Mouse (Mus musculus) frontal cortex, postnatal 36 days (tissue): ENCODE measurements around the gene Mri1.

Experiments
- DNase-seq, 2 experiments: peaks; one replicate each; pipeline ENCODE4 v3.0.0; 2022; ENCODE audit warnings: low spot score in 2 of 2

Mri1 gene

DNA sequence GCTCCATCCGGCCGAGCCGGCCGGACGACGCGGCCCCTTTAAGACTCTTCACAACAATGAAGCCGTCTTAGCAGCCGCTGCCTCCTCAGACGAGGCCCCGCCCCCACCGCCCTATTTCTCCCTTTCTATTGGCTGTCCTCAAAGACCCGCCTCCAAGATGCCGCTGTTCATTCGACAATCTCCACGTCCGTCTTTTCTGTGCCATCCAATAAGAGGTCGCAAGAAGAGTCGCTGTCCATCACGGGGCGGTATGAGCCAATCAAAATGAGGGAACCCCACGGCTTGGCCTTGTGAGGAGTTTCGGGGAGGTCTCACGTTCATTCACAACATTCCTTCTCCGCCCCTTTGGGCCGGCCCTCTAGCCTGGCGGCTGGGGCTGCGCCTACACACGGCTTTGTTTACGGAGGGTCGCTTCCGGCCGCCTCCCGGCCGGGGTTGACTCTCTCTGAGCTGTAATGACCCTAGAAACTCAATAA is 20.1 kb downstream of the Mri1 start, which contains the start of gene Zswim4:
Gene Zswim4 (minus strand): TSS at position 58 of the 476 bp plus-strand sequence.
- DNase-seq = peak; percentile 99

DNA sequence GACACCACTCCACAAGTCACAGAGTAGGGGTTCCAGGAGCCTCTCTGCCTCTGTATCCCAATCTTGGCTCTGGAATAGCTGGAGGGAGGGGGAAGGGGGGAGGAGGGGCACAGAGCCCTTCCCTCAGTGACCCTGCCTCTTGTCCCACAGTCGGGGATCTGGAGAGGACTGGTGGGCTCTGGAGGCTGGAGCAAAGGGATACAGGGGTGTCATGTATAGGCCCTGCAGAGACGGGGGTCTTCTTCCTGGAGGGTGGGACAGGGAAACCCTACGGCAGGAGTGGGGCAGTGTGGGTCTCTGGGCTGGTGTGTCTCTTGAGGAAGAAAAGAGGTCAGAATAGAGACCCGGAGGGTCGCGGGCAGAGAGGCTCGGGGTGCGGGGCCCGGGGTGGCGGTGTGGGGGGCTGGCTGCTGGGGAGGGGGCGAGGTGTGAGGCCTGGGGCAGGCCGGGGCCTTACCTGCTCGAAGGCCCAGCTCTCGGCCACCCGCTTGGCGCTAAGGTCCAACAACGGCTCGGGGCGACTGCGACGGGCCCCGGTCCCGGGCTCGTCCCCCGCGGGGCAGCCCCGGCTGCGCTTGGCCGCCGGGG is 20.6 kb downstream of the Mri1 start:
- DNase-seq = no peak

DNA sequence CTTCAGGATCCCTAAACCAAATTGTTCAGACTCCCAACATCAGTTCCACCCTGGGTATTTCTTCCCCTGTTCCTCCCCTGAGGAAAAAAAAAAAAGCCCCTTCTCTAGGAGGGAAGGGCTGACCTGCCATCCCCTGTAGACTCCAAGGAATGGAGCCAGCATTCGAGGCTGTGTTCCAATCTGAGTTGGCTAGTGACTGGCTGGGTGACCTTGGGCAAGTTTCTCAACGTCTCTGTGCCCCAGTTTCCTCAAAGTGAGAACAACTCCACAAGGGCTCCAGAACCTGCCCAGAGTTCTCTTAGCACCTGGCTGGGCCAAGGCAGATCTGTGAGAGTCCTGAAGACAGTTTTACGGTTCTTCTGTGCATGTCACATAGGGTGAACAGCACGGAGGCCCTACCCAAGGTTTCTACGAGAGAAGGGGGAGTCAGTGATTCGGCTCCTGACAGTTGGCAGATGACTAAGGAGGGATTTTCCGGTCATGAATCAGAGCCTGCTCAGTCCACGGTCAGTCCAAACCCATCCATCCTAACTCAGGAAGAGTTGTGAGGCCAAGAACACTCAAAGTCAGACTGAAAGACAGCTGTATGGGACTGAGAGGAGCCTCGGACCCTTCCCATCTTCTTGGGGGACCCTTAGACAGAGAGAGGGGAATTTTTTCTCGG is 21.2 kb downstream of the Mri1 start:
- DNase-seq = no peak

DNA sequence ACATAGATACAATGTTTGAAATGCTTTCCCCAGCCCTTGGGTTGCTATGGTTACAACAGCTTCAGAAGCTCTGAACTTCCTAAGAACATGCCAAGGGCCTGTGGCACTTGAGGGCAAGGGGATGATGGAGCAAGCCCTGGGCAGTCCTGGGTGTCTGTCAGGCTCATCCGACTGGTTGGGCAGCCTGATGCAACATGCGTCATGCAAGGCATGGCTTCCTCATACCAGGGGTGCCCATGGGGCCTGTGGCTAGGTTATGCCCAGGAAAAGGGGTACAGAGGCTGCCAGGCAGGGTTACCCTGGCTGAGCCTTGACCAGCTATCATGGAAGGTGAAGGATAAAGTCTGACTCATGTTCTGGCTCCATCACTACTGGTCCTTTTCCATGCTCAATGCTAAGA is 24.1 kb downstream of the Mri1 start:
- DNase-seq = no peak

DNA sequence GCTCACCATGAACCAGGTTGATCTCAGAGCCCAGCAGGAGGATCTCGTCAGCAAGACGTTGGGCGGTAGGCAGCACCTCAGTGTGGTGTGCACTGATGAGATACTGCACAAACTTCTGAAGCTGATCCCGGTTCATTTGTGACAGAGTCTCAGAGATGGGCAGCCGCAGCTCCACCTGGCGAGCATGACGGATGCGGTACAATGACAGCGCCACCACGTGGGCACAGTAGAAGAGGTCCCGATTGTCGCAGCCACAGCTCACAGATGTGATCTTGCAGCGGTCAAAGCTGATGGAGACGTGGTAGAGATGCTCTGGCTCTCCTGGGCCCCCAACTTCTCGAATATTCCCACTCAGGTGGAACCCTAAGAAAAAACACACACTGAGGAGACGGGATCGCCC is 26.4 kb downstream of the Mri1 start:
- no peak for DNase-seq

DNA sequence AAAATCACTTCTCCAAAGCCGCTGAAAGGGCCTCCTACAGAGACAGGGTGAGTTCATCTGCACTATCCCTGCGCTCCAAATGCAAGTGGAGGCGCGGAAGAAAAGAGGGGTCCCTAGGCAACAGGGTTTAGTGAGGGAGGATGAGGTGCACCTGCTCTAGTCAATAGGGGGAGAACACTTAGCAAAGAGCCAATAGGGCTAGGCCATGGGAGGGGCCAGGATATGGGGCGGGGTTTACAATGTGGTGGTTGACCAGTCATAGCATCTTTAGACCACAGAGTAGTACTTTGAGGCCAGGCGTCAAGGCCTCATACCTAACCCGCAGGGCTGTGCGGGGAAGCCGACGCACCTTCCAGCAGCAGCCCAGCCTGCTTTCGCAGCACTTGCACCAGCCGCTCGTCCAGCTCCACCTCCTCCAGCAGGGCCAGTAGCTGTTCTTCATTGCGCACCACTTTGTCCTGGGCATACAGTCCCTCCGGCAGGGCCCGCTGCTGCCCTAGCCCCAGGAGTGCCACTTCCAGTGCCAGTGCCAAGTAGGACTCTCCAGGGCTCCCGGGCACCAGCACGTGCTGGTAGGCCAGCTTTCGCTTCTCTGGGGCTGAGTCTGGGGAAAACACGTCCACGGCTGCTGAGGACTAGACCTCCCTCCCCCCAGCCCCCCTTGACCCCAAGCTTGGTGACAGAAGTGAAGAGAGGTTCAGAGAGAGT is 33.6 kb downstream of the Mri1 start:
- DNase-seq = no peak

DNA sequence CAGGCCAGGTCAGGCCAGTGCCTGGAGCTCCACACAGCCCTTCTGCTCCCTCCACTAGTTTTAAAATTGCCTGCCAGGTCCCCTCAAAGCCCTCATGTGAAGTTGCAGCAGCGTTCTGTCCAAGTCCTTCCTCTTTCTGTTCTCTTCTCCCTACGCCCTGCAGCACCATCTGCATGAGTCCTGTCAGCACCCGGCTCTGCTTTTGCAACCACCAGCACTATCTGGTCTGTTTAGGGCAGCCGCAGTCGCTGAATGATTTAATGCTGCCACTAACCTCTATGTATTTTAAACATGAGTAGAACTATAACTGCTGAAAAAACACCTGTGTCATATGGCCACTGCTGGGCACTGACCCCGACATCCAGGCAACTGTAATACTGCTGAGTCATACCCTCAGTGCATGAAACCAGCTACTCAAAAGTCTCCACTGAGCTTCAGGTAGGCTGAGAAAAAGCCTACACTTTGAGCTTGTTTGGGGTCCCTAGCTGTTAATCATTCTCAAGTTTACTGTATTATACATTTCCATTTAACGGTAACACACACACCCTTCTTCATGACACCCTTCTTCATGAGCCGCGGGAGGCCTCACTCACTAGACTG is 34.5 kb downstream of the Mri1 start:
- no peak for DNase-seq

DNA sequence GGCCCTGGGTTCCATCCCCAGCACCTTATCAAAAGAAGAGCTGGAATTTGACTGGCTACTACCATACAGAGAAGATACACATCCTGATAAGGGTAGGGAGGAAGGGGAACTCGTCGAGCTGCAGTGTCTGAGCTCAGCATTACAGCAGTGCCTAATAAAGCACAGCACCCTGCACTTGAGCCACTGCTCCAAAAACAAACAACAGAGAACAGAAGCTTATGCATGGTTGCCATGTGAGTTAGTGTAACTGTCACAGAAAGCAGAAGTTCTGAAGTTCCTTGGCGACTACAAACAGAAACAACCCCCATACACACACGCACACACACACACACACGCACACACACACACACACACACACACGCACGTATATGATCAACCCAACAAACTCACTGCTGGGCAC is 37.0 kb downstream of the Mri1 start:
- no peak for DNase-seq

DNA sequence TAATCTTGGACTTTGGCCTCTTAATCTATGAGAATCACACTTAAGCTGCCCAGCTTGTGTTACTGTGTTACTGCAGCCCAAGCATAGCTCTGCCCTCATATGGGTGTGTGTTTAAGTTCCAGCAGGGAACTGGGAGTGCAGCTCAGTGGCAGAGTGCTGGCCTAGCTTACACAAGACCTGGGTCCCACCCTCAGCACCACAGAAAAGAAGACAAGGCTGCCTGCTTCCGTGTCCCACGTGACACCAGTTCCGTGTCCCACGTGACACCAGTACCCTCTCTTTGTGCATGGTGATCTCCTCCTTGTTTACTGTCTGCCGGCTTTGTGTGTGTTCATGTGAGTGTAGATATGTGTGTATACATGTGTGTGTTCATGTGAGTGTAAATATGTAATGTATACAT is 39.0 kb downstream of the Mri1 start:
- no peak for DNase-seq

DNA sequence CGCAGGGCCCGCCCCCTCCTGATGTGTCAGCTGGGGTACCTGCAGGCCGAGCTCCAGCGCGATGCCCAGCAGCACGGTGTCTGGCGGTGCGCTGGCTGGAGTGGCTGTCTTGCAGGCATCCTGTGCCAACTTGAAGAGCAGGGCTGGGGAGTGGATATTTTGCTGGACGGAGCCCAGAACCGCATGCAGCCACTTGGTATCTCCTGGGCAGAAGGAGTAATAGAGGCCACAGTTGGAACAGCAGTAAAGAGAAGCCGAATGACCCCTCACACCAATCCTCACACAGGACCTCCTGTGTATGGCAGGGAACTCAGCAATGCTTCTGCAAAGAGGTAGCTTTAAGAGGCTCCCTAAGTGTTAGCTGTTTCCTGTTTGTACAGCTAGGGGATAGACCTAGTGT is 39.9 kb downstream of the Mri1 start:
- no peak for DNase-seq

DNA sequence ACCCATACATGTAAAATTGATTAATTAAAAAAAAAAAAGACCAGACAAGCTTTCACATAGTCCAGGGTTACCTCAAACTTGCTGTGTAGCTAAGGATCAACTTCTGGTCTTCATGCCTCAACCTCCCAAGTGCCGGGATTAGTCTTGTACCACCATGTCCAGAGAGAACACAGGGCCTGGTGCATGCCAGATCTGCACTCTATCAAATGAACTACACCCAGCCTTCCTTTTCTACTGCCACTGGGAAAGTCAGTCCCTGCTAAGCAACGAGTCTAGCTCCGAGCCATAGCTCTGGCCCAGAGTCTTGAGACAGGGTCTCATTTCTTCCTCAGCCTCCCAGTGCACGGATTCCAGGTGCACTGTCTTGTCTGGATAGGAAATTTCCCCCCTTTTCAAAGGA is 43.8 kb downstream of the Mri1 start:
- DNase-seq = no peak

DNA sequence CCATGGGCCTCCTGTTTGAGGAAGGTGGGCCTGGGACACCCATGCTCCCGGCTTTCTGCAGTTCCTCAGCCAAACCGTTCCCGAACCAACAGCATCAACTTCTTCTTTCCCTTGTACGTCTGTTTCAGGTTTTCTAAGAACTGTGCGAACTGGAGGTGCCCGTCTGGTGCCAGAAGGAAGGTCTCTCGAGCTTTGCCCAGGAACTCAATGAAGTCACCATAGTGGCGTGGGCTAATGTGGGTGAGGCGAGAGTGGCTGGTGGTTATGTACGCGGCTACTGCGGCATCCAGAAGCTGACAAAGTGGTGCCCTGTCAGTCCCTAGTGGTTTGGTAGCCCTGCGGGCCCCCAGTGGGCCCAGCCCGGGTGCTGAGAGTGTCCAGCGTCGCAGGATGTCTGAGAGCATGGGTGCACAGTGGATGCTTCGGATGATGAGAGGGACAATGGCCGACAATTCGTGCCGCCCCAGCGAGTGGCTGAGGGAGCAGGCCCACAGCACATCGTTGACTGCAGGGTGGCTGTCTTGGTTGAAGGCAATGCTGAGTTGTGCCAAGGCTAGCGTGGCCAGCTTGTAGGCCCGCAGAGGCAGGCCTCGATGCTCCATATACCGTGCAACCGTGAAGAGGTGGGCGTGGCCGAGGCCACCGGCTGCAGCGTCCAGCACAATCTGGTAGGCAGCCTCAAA is 45.1 kb downstream of the Mri1 start:
- no peak for DNase-seq

DNA sequence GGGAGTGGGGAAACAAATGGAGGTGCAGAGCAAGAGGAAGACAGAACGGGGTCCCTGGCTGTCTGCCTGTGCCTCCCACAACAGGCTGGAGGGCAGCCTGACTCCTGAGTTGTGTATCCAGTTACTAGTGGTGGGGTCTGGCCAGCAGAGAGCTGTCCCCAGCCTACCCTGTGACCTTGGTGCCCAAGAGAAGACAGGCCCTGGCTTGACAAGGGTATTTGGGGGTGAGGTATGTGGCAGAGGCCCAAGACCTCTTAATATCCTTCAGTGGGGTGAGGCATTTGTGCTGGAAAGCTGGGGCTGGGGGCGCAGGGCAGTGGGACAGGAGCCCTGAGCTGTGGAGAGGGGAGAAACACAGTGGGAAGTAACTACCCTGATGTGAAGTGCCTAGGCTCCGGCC is 45.9 kb downstream of the Mri1 start:
- DNase-seq = no peak

DNA sequence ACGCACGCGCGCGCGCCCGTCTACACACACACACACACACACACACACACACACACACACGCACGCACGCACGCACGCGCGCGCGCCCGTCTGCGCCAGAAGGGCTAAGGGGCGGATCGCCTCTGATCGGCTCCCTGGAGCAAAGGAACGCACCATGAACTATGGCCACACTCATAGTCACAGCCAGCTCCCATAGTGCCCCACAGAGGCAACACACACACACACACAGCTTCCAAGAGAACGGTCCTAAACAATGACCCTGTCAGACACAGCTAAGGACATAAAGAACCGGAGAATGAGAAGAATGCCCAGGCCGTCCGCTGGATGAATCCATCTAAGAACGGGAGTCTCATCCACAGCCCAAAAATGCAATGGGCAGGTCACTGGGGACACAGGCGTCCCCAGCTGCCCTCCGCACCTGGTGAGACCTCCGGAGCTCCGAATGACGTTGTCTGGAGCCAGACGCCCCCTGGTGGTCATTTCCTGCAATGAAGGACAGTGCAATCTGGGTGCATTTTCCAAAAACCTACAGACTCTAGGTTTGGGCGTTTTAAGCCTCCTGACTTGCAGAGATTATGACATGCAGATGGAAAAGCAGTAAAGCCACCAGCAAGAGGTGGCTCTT is 46.8 kb downstream of the Mri1 start:
- DNase-seq = peak; percentile 84 to 90

DNA sequence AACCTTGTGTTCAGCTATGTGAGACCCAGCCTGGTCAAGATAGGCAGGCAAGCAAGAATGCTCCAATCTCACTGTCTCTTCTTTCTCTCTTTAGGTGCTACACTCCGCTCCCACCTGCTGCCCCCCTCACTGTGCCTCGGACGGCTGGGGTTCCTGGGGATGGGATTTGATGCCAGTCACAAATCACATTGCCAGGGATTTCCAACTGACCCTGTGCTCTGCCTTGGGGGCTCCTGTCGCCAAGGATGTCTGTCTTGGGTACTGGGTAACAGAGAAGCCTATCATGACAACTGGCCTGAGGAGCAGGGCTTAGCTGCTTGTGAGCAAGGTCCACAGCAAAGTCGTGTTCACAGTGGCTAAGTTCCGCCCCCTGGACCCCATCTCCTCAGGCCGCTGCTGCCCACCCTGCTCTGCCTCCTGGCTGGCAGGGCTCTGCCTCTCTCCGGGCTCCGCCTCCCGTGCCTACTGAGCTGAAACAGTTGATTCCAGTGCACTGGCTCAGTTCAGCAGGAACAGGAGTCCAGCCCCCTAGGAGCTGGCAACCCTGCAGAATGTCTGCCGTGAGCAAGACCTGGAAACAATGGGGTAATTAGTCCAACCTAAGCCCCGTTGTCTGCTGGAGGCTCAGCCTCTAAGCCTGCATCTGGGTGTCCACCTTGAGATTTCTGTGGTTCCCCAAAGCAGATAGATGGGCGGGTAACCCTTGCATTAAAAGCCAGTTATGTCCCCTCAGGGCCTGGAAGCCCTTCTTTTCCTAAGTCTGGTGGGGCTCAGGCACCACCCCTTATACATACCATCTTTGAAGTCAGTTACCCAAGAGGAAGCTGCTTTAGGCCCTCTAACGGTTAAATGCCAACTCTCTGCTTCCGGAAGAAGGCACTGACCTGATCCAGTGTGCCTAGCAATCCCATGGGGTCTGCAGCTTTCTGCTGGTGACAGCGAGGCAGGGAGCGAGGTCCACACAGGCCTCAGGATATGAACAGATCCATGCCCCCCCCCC is 48.4 kb downstream of the Mri1 start:
- DNase-seq = no peak

DNA sequence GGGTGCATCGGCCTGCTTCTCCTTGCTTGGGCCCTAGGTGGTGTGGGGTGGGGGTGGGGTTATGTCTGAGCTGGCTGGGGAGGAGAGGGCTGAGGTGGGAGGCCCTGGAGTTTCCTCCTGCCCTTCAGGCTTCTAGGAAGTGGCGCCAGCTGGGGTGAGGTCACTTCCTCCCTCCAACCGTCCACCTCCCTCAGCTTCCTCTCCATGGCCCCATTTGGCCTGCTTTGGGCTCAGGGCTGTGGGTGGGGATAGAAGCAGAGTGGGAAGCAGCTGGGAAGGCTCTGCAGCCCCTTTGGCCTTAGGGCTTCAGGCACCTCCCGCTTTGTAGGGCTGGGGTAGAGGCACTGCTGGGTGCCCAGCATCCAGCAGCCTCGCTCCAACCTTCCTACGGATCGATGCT is 49.3 kb downstream of the Mri1 start:
- no peak for DNase-seq

DNA sequence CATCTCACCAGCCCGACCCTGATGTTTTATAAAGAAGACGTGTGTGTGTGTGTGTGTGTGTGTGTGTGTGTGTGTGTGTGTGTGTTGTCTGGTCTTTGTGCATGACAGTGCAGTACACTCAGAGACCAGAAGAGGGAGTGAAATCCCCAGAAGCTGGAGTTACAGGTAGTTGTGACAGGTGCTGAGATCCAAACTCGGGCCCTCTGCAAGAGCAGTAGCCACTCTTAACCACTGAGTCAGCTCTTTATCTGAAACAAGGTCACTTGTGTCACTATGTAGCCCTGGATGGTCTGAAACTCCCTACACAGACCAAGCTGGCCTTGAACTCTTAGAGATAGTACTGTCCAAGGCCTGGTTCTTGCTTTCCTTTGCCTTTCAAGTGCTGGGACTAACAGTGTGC is 50.5 kb downstream of the Mri1 start:
- DNase-seq = no peak

DNA sequence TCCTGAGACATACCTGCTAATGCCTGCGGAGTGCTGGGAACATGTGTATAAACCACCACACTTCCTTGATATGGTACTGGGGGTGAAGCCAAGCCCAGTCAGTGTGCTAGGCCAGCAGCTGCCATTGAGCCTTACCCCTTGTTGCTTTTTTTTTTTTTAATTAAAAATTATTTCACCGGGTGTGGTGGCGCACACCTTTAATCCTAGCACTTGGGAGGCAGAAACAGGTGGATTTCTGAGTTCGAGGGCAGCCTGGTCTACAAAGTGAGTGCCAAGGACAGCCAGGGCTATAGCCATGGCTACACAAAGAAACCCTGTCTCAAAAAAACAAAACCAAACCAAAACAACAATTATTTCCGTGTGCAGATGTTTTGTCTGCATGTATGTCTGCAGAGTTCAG is 52.1 kb downstream of the Mri1 start:
- DNase-seq = no peak

DNA sequence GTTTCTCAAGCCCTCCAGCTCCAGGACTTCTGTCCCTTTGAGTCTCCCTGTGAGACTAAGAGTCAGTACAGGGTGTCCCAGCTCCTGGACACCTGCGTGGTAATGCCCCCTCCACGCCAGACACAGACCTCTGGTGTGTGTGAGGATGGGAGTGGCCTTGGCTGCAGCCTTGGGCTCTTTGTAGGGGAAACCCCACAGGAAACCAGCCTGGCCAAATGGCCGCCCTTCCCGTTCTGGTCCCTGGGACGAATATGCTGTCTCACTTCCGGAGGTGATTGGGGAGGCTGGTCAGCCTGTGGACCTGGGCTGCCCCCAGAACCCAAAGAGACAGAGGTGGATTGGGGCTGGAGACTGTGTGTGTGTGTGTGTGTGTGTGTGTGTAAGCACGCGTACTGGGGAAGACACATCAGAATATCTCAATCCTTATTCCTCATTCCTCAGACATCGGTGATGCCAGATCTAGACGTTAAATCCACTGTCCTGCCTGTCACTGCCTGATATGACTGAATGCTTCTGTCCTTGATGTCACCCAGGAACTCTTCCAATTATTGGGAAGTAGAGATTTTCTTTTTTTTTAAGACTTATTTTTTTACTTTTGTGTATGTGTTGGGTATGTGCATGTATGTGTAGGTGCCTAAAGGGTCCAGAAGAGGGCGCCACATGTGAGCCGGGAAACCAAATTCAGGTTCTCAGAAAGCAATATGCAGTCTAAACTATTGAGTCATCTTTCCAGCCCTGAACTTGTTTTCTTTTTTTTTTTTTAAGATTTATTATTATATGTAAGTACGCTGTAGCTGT is 53.0 kb downstream of the Mri1 start:
- no peak for DNase-seq
